ENCODE assay signal across 8 mouse cellular contexts in the genomic region with DNA sequence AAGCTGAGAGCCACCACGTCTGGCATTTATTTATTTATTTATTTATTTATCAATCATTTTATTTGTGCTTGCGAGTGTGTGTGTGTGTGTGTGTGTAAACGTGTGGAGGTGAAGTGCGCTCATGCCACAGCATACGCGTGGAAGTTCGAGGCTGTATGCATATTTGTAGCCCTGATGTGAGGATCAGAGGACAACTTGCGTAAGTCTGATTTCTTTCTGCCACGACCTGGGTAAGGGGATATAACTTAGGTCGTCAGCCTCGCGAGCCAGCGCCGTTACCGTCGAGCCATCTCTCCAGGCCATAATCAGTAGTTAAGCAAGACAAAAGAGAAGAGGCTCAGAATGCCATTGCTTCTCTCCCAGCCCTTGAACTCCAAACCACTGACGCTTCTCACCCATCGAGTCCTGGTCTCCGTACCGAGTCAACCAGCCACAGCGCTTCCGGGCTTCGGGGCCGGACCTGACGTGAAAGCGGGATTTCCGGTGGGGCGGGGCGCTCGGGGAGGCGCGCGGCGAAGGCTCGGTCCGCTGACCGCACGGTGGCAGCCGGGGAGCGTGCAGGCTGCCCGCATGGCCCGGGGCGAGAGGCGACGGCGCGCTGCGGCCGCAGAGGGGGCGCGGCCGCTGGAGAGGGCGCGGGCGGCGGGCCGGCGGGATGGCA. TPM values are rescaled to one million over a fixed set of nuclear protein-coding genes. Genes with fewer than 3 reads are reported as not detected.
DNase-seq lines count a peak whose midpoint lies in the region; ATAC-seq and TF ChIP-seq lines count a peak whose summit lies in the region.

A gene (plus strand): TSS at position 486 of the 661 bp plus-strand sequence.

- under 1% methylated on average over 46 of the region's 58 CpGs for WGBS in heart, embryonic 11.5 days (ENCODE audit: insufficient replicate concordance)
- WGBS in kidney, embryonic 16.5 days, result 1% methylated on average over 40 of the region's 58 CpGs
- WGBS in liver, adult 2 months, result under 1% methylated on average over 52 of the region's 58 CpGs

- peak; percentile 91 for TF ChIP-seq CTCF in C2C12 (IDR thresholded peaks at IDR 0.05; ENCODE audit: control insufficient read depth, insufficient read depth, insufficient read length)
- TF ChIP-seq CTCF in brain, embryonic 14.5 days (IDR thresholded peaks at IDR 0.05; ENCODE audit: borderline replicate concordance, extremely low read depth, insufficient read depth, insufficient read length), result no peak
- peak; percentile 62 for TF ChIP-seq CTCF in liver, adult 2 months (IDR thresholded peaks at IDR 0.05; ENCODE audit: low read depth, low read length)

- H3K4me1 ChIP-seq in erythroblast, embryonic 14.5 days (ENCODE audit: control insufficient read depth), result peaks cover 86% of the 10 kb centered on the region
- H3K4me1 ChIP-seq in heart, embryonic 11.5 days (ENCODE audit: control insufficient read depth, insufficient read depth, low read length), result peaks cover 30% of the 10 kb centered on the region
- H3K4me1 ChIP-seq in kidney, embryonic 16.5 days (ENCODE audit: insufficient read depth, low read length), result peaks cover 39% of the 10 kb centered on the region
- peaks cover 17% of the 10 kb centered on the region for H3K4me1 ChIP-seq in liver, adult 2 months (ENCODE audit: control insufficient read depth, insufficient read depth, low read length)

- H3K4me3 ChIP-seq in C2C12 (ENCODE audit: insufficient read depth, poor library complexity, severe bottlenecking), result peak within 1 kb of the TSS; percentile 86
- H3K4me3 ChIP-seq in erythroblast, embryonic 14.5 days (replicated peaks), result peak within 1 kb of the TSS; percentile 93
- H3K4me3 ChIP-seq in heart, embryonic 11.5 days (ENCODE audit: low read depth, low read length), result peak within 1 kb of the TSS; percentile 65
- H3K4me3 ChIP-seq in kidney, embryonic 16.5 days (ENCODE audit: low read length), result peak within 1 kb of the TSS; percentile 72
- H3K4me3 ChIP-seq in liver, adult 2 months (ENCODE audit: insufficient read depth, low read depth, low read length), result peak within 1 kb of the TSS; percentile 93

- H3K27me3 ChIP-seq in C2C12 (ENCODE audit: control insufficient read depth, insufficient read depth, insufficient read length), result no peaks in the 10 kb centered on the region
- no peaks in the 10 kb centered on the region for H3K27me3 ChIP-seq in erythroblast, embryonic 14.5 days (ENCODE audit: control insufficient read depth)
- H3K27me3 ChIP-seq in heart, embryonic 11.5 days (ENCODE audit: control insufficient read depth, insufficient read depth, low read length), result no peaks in the 10 kb centered on the region
- no peaks in the 10 kb centered on the region for H3K27me3 ChIP-seq in kidney, embryonic 16.5 days (ENCODE audit: insufficient read depth, low read length)
- no peaks in the 10 kb centered on the region for H3K27me3 ChIP-seq in liver, adult 2 months (ENCODE audit: control insufficient read depth, insufficient read depth, low read length)

- H3K79me2 ChIP-seq in C2C12 (ENCODE audit: control insufficient read depth, insufficient read depth), result peaks cover 63% of the 10 kb centered on the region
- H3K79me2 ChIP-seq in liver, adult 2 months (ENCODE audit: control insufficient read depth, insufficient read depth, low read length), result peaks cover 4% of the 10 kb centered on the region; the same call in 1 of the 2 replicates

- ATAC-seq in heart, embryonic 11.5 days (replicated peaks; ENCODE audit: insufficient number of reproducible peaks, low FRiP score, low TSS enrichment), result peak; percentile 82
- peak; percentile 89 for ATAC-seq in kidney, embryonic 16.5 days (ENCODE audit: low FRiP score, low TSS enrichment)
- ATAC-seq in monocyte, adult 5-6 weeks (replicated peaks; ENCODE audit: insufficient number of reproducible peaks, low FRiP score, low TSS enrichment, poor library complexity, severe bottlenecking), result peak; percentile 84

- DNase-seq in brain, embryonic 14.5 days (ENCODE audit: low read depth), result peak; percentile 95
- peak; percentile 81 for DNase-seq in liver, adult 2 months (ENCODE audit: extremely low read depth, low read depth, low spot score)
- peak; percentile 94 to 95 for DNase-seq in spleen, postnatal 36 days (ENCODE audit: low spot score in 2 of 2)

- H3K4me2 ChIP-seq in heart, embryonic 11.5 days, result peak within 1 kb of the TSS; percentile 89
- peak within 1 kb of the TSS; percentile 90 for H3K4me2 ChIP-seq in kidney, embryonic 16.5 days (replicated peaks; ENCODE audit: low read depth, low read length)

- peaks cover 22% of the 10 kb centered on the region for H3K79me3 ChIP-seq in C2C12 (ENCODE audit: low read depth)

- H3K36me3 ChIP-seq in C2C12 (ENCODE audit: control insufficient read depth, insufficient read depth), result peaks cover 43% of the 10 kb centered on the region
- H3K36me3 ChIP-seq in erythroblast, embryonic 14.5 days (ENCODE audit: control insufficient read depth), result peaks cover 69% of the 10 kb centered on the region
- H3K36me3 ChIP-seq in heart, embryonic 11.5 days (ENCODE audit: control insufficient read depth, insufficient read depth, low read length), result peaks cover 22% of the 10 kb centered on the region
- H3K36me3 ChIP-seq in kidney, embryonic 16.5 days (ENCODE audit: insufficient read depth, low read length), result peaks cover 17% of the 10 kb centered on the region
- no peaks in the 10 kb centered on the region for H3K36me3 ChIP-seq in liver, adult 2 months (ENCODE audit: control insufficient read depth, insufficient read depth, low read length)

- H3K9ac ChIP-seq in heart, embryonic 11.5 days (ENCODE audit: low read depth, low read length), result peak within 1 kb of the TSS; percentile 87
- H3K9ac ChIP-seq in kidney, embryonic 16.5 days (replicated peaks; ENCODE audit: low read length), result peak within 1 kb of the TSS; percentile 69
- H3K9ac ChIP-seq in liver, adult 2 months (ENCODE audit: low read depth, low read length), result peak within 1 kb of the TSS; percentile 93

- peak within 1 kb of the TSS; percentile 92 for H3ac ChIP-seq in C2C12 (ENCODE audit: control insufficient read depth, insufficient read length, low read depth)

- no peaks in the 10 kb centered on the region for H3K9me3 ChIP-seq in erythroblast, embryonic 14.5 days (ENCODE audit: control insufficient read depth, low read length)
- H3K9me3 ChIP-seq in heart, embryonic 11.5 days (replicated peaks; ENCODE audit: control insufficient read depth, low read length), result no peaks in the 10 kb centered on the region
- no peaks in the 10 kb centered on the region for H3K9me3 ChIP-seq in kidney, embryonic 16.5 days (ENCODE audit: low read length)

- peak; percentile 93 for TF ChIP-seq POLR2A in brain, embryonic 14.5 days (IDR thresholded peaks at IDR 0.05; ENCODE audit: borderline replicate concordance, extremely low read depth, insufficient read depth, insufficient read length, poor library complexity, severe bottlenecking)
- peak; percentile 88 for TF ChIP-seq POLR2A in liver, adult 2 months (IDR thresholded peaks at IDR 0.05; ENCODE audit: extremely low read depth, insufficient read depth, low read length)

- peak within 1 kb of the TSS; percentile 87 for H3K27ac ChIP-seq in heart, embryonic 11.5 days (ENCODE audit: low read depth, low read length)
- peak within 1 kb of the TSS; percentile 82 for H3K27ac ChIP-seq in kidney, embryonic 16.5 days (ENCODE audit: low read length)
- peak within 1 kb of the TSS; percentile 98 for H3K27ac ChIP-seq in liver, adult 2 months (replicated peaks; ENCODE audit: insufficient read depth, low read depth, low read length)

TF ChIP-seq in C2C12, 6 proteins besides CTCF, POLR2A, EP300 and RAD21:
- TF ChIP-seq MYOD1 (IDR thresholded peaks at IDR 0.05; ENCODE audit: control insufficient read depth, insufficient read length, low read depth) (no peak), MYOG (IDR thresholded peaks at IDR 0.05; ENCODE audit: control insufficient read depth, extremely low read depth, insufficient read length) (no peak), USF1 (IDR thresholded peaks at IDR 0.05; ENCODE audit: low read depth) (no peak), FOSL1 (IDR thresholded peaks at IDR 0.05; ENCODE audit: insufficient read depth, low read length, poor library complexity, severe bottlenecking) (no peak), CEBPB (IDR thresholded peaks at IDR 0.05; ENCODE audit: low read depth) (peak; percentile 12), MAX (IDR thresholded peaks at IDR 0.05) (peak; percentile 74)
TF ChIP-seq in C2C12: peak in this region for 2.

RNA-seq across cellular contexts. Expression of the gene that starts here (rescaled TPM):
- polyA plus RNA-seq in C2C12 (2012; fragmentation: generic; extraction: Trizol), result 32.5 TPM
- 45.3 and 63.1 TPM in 2 replicates for polyA plus RNA-seq in brain, embryonic 14.5 days (2012; rRNA removed)
- 3.9 and 4.2 TPM in 2 replicates for polyA plus RNA-seq in erythroblast, embryonic 14.5 days (2012)
- polyA plus RNA-seq in heart, embryonic 11.5 days (2014; fragmentation: Nextera tagmentation; extraction: Ambion mirVana), result 19.1 and 19.8 TPM in 2 replicates
- polyA plus RNA-seq in kidney, embryonic 16.5 days (2015; fragmentation: Nextera tagmentation; extraction: Ambion mirVana), result 10.6 and 34.9 TPM in 2 replicates
- 28.2 and 38.7 TPM in 2 replicates for total RNA-seq in liver, adult 2 months (2014; rRNA removed)
- 51.3 and 66.1 TPM in 2 replicates for polyA plus RNA-seq in liver, adult 2 months (2012; rRNA removed)
- 24.8 to 42.1 TPM (median 28.8 TPM) in 3 replicates for total RNA-seq in monocyte, adult 5-6 weeks (2017)

Comparison
In these comparisons a context has a peak if more than half of its experiments do, and no peak if none do; other contexts are left out.
1. Peak in every context shown above with its lines: DNase-seq, ATAC-seq, H3K4me3 ChIP-seq and H3K27ac ChIP-seq.